Mouse (Mus musculus): ENCODE measurements around the gene Moxd1. TPM values are rescaled to one million over a fixed set of nuclear protein-coding genes. Genes with fewer than 3 reads are reported as not detected.

The Moxd1 gene
- polyA plus RNA-seq (2016; fragmentation: Nextera tagmentation; extraction: Ambion mirVana): 3.9 and 5.1 TPM in 2 replicates

GRCm38 (mm10) chr10:24223449-24224143 lies at the start of gene Moxd1:
TSS of gene Moxd1 (plus strand) at chr10:24223517.
- H3K4me3 ChIP-seq: peak within 1 kb of the TSS; percentile 60
- under 1% methylated on average over 55 of the region's 56 CpGs for WGBS
- peaks cover 32% of the 10 kb centered on the region for H3K4me1 ChIP-seq
- no peaks in the 10 kb centered on the region for H3K9me3 ChIP-seq
- peak within 1 kb of the TSS; percentile 68 for H3K27ac ChIP-seq
- peak; percentile 38 for DNase-seq (ENCODE audit: extremely low spot score, low spot score)
- H3K27me3 ChIP-seq (ENCODE audit: poor library complexity, severe bottlenecking): peaks cover 66% of the 10 kb centered on the region
- no peaks in the 10 kb centered on the region for H3K36me3 ChIP-seq (replicated peaks)

DNA sequence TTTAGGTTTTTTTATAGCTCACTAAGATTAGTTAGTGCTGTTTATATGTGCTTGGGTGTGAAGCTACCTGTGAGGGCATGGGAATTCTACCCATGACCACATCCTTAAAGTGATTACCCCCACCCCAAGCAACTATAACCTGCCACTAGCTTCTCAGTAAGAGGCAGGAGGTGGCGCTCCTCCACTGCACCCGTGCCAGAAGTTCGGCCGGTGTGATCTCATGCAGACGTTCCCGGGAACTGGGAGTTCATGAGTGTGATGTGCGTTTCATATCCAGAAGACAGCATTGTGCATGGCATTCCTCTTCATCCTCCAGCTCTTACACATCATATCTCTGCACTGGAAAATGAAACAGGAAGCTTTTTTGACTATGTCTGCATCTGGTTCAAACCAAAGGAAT lies 32.9 kb upstream of the Moxd1 start:
- 66% methylated on average over 7 of the region's 7 CpGs for WGBS
- Histone ChIP-seq H3K4me3 (no peak overlapping the region), H3K27me3 (ENCODE audit: poor library complexity, severe bottlenecking) (no peaks in the 10 kb centered on the region), H3K4me1 (no peaks in the 10 kb centered on the region), H3K27ac (no peak overlapping the region), H3K36me3 (replicated peaks) (peaks cover 7% of the 10 kb centered on the region; the same call in 1 of the 2 replicates), H3K9me3 (no peaks in the 10 kb centered on the region)
- no peak for DNase-seq (ENCODE audit: extremely low spot score, low spot score)

DNA sequence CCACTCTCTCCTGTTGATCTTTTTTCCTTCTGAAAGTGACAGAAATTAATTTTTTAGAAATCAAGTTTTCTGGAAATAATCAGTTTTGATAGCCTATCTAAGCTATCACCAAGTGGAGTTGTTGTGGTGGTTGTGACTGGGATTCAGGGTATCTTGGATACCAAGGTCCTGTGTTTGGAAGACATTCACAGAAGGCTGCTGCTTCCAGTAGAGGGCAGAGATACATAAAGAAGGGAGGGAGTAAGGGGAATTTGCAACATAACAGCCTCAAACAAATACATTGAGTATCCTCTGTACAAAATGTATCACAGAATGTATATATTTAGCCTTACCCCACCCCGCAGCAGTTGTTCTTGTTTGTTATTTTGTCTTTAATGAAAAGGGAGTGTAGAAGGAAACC lies 31.3 kb upstream of the Moxd1 start:
- Histone ChIP-seq H3K36me3 (replicated peaks) (no peaks in the 10 kb centered on the region), H3K27me3 (ENCODE audit: poor library complexity, severe bottlenecking) (no peaks in the 10 kb centered on the region), H3K4me3 (no peak overlapping the region), H3K4me1 (no peaks in the 10 kb centered on the region), H3K9me3 (peaks cover 4% of the 10 kb centered on the region; the same call in 1 of the 2 replicates), H3K27ac (no peak overlapping the region)
- 68% methylated on average over 1 of the region's 1 CpGs for WGBS
- no peak for DNase-seq (ENCODE audit: extremely low spot score, low spot score)

DNA sequence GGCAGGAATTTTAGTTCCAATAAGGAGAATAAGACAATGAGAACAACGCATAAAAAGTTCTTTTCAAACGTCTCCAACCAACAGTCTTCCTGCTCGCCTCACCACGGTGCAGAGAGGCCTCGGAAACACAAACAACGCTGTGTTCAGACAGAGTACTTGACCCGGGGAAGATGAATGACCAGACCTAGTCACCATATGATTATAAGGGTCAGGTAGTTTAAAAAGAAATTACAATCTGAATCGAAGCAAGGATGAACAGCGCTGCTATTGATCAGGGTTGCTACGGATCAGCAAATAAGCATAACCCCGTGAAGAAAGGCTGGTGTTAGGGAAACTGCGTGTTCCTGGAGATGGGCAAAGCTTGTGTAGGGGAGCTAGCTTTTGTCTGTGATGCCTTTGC lies 24.0 kb upstream of the Moxd1 start:
- no peak for DNase-seq (ENCODE audit: extremely low spot score, low spot score)
- Histone ChIP-seq H3K27me3 (ENCODE audit: poor library complexity, severe bottlenecking) (no peaks in the 10 kb centered on the region; the same call in 1 of the 2 replicates), H3K36me3 (replicated peaks) (no peaks in the 10 kb centered on the region), H3K4me3 (no peak overlapping the region), H3K4me1 (peaks cover 19% of the 10 kb centered on the region), H3K9me3 (peaks cover 4% of the 10 kb centered on the region; the same call in 1 of the 2 replicates), H3K27ac (no peak overlapping the region)
- 64% methylated on average over 12 of the region's 12 CpGs for WGBS

- H3K9me3 ChIP-seq: peaks cover 4% of the 10 kb centered on the region; the same call in 1 of the 2 replicates
- H3K4me3 ChIP-seq: no peak overlapping the region
- no peak for DNase-seq (ENCODE audit: extremely low spot score, low spot score)
- 69% methylated on average over 3 of the region's 3 CpGs for WGBS
- H3K27me3 ChIP-seq (ENCODE audit: poor library complexity, severe bottlenecking): no peaks in the 10 kb centered on the region; the same call in 1 of the 2 replicates
- H3K27ac ChIP-seq: no peak overlapping the region
- H3K4me1 ChIP-seq: peaks cover 19% of the 10 kb centered on the region
- H3K36me3 ChIP-seq (replicated peaks): no peaks in the 10 kb centered on the region
Measured at GRCm38 (mm10) chr10:24200099-24200498, 23.2 kb upstream of the Moxd1 start.

GRCm38 (mm10) chr10:24210075-24210474 lies 13.2 kb upstream of the Moxd1 start:
- 90% methylated on average over 6 of the region's 6 CpGs for WGBS

GRCm38 (mm10) chr10:24213297-24213696 lies 10.0 kb upstream of the Moxd1 start:
- peaks cover 19% of the 10 kb centered on the region for H3K4me1 ChIP-seq
- WGBS: 68% methylated on average over 5 of the region's 5 CpGs
- no peak for DNase-seq (ENCODE audit: extremely low spot score, low spot score)
- H3K27me3 ChIP-seq (ENCODE audit: poor library complexity, severe bottlenecking): peaks cover 20% of the 10 kb centered on the region; the same call in 1 of the 2 replicates
- no peaks in the 10 kb centered on the region for H3K36me3 ChIP-seq (replicated peaks)
- no peak overlapping the region for H3K27ac ChIP-seq
- H3K4me3 ChIP-seq: no peak overlapping the region
- H3K9me3 ChIP-seq: no peaks in the 10 kb centered on the region

More at GRCm38 (mm10) chr10:24210075-24210474, 13.2 kb upstream of the Moxd1 start:
- H3K4me3 ChIP-seq: no peak overlapping the region
- H3K4me1 ChIP-seq: peaks cover 19% of the 10 kb centered on the region
- H3K9me3 ChIP-seq: no peaks in the 10 kb centered on the region
- no peaks in the 10 kb centered on the region for H3K36me3 ChIP-seq (replicated peaks)
- no peak for DNase-seq (ENCODE audit: extremely low spot score, low spot score)
- no peak overlapping the region for H3K27ac ChIP-seq
- H3K27me3 ChIP-seq (ENCODE audit: poor library complexity, severe bottlenecking): peaks cover 20% of the 10 kb centered on the region; the same call in 1 of the 2 replicates

DNA sequence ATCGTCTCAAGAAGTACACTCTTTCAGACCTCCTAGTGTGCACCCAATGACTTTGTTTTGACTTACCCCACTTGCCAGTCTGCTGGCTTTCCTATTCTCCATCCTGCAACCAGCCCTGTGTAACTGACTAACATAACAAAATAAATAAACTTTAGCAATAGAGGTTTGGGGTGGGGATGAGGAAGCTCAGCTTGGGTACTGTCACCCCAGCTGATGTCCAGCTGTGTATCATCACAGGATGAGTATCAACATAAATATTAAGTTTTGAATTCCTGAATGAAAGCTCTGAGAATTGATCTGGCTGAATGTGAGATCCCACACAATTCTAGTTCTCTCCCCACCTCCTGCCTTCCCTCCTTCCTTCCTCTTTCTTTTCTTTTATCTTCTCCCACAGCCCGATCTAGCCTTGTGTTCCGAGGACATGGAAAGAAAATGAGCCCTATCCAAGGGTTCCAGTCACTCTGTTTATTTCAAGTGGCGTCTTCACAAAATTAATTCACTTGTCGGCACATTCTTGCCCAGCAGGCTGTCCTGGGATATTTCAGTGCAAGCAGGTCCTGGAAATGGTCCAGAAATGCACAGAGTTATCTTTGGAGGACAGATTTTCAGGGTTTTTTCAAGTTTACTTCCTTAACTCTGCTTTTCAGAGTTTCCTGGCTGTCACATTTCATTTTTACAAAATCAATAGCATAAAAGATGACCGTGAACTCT lies 5.6 kb upstream of the Moxd1 start:
- peaks cover 9% of the 10 kb centered on the region for H3K4me1 ChIP-seq
- DNase-seq (ENCODE audit: extremely low spot score, low spot score): no peak
- no peaks in the 10 kb centered on the region for H3K9me3 ChIP-seq
- H3K27ac ChIP-seq: no peak overlapping the region
- H3K4me3 ChIP-seq: no peak overlapping the region
- peaks cover 29% of the 10 kb centered on the region for H3K27me3 ChIP-seq (ENCODE audit: poor library complexity, severe bottlenecking)
- 81% methylated on average over 6 of the region's 6 CpGs for WGBS
- H3K36me3 ChIP-seq (replicated peaks): no peaks in the 10 kb centered on the region

GRCm38 (mm10) chr10:24220931-24221330 lies 2.4 kb upstream of the Moxd1 start:
- Histone ChIP-seq H3K27ac (no peak overlapping the region), H3K4me3 (no peak overlapping the region), H3K36me3 (replicated peaks) (no peaks in the 10 kb centered on the region), H3K27me3 (ENCODE audit: poor library complexity, severe bottlenecking) (peaks cover 54% of the 10 kb centered on the region), H3K4me1 (peaks cover 23% of the 10 kb centered on the region), H3K9me3 (no peaks in the 10 kb centered on the region)
- 92% methylated on average over 5 of the region's 5 CpGs for WGBS
- no peak for DNase-seq (ENCODE audit: extremely low spot score, low spot score)

GRCm38 (mm10) chr10:24222911-24223310 lies 406 bp upstream of the Moxd1 start:
- no peaks in the 10 kb centered on the region for H3K36me3 ChIP-seq (replicated peaks)
- peaks cover 25% of the 10 kb centered on the region for H3K4me1 ChIP-seq
- no peak for DNase-seq (ENCODE audit: extremely low spot score, low spot score)
- H3K27ac ChIP-seq: no peak overlapping the region
- H3K27me3 ChIP-seq (ENCODE audit: poor library complexity, severe bottlenecking): peaks cover 66% of the 10 kb centered on the region
- peak overlapping the region; percentile 60 for H3K4me3 ChIP-seq
- H3K9me3 ChIP-seq: no peaks in the 10 kb centered on the region
- 6% methylated on average over 6 of the region's 6 CpGs for WGBS

- WGBS: 26% methylated on average over 8 of the region's 8 CpGs
- no peaks in the 10 kb centered on the region for H3K36me3 ChIP-seq (replicated peaks)
- no peak for DNase-seq (ENCODE audit: extremely low spot score, low spot score)
- H3K4me3 ChIP-seq: no peak overlapping the region
- H3K27me3 ChIP-seq (ENCODE audit: poor library complexity, severe bottlenecking): peaks cover 66% of the 10 kb centered on the region
- peaks cover 38% of the 10 kb centered on the region for H3K4me1 ChIP-seq
- H3K27ac ChIP-seq: no peak overlapping the region
- H3K9me3 ChIP-seq: no peaks in the 10 kb centered on the region
Measured at GRCm38 (mm10) chr10:24224591-24224990, 1.3 kb downstream of the Moxd1 start.

- Histone ChIP-seq H3K27me3 (ENCODE audit: poor library complexity, severe bottlenecking) (peaks cover 36% of the 10 kb centered on the region), H3K36me3 (replicated peaks) (no peaks in the 10 kb centered on the region), H3K9me3 (no peaks in the 10 kb centered on the region), H3K4me3 (no peak overlapping the region), H3K27ac (no peak overlapping the region), H3K4me1 (peaks cover 33% of the 10 kb centered on the region)
- DNase-seq (ENCODE audit: extremely low spot score, low spot score): no peak
- WGBS: 59% methylated on average over 12 of the region's 12 CpGs
Measured at GRCm38 (mm10) chr10:24228318-24229183, 5.2 kb downstream of the Moxd1 start.

All from forebrain, embryonic 10.5 days (tissue).